Mouse (Mus musculus) lung, adult 2 months (tissue): Measurements from ENCODE around the gene Ppil1.
A peak's percentile ranks its signal among the peaks of the same experiment; 100 is the strongest.

Source experiments
- CTCF ChIP-seq: fragments of 200-500 bp; IDR thresholded peaks from 2 replicates; pipeline ENCODE4 v1.5.1; 2011; ENCODE audit warnings: mild to moderate bottlenecking, low read length, control low read depth; ENCODE audit not compliant: insufficient read depth
- POLR2A ChIP-seq: fragments of 200-500 bp; IDR thresholded peaks from 2 replicates; pipeline ENCODE4 v1.6.1; 2011; ENCODE audit warnings: low read depth, mild to moderate bottlenecking, control low read depth, low read length, borderline replicate concordance; ENCODE audit errors: extremely low read depth

DNA sequence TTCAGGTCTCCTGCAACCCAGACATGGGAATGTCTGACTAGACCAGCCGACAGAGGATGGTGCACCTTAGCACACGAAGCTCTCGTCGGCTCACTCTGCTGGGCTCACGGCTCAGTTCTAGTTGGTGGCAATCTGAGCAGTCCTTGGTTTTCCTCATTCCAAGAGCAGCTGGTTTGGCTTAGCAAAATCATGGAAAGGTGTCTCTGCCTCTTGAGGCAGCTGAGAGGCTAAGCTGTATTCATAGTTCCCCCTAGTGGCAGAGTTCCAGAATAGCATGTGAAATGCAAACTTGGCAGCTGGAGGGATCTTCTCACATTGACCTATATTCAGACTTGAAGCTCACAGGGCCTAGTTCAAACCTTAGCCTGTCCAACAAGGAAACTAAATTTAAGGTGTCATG lies 17.4 kb downstream of the Ppil1 start:
- TF ChIP-seq POLR2A, result no peak
- TF ChIP-seq CTCF, result peak; percentile 39
